Mouse (Mus musculus): ENCODE measurements at regions not wholly inside any gene's neighbourhood (a gene's known extent, or its start where the extent isn't known, plus 50 kb on each side); places are given as distances from the start of the nearest gene placed in this dataset.

DNA sequence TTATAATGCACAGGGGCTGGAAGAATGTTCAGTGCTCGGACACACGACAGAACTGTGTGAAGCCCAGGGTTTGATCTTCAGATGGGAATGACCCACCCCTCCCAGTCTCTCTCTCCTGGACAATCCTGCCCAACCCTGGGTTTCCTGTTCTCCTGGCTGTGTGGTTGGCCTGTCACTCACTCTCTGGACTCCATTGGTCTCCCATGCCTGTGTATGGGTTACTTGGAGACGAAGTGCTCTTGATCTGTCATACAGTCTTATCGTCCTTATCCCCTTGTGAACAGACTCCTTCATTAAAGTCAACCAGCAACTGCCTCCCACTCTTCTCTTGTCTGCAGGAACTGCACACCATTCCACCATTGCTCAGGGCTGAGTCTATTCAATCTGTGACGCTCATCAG is 247.7 kb upstream of the Adgrl2 start:
- Histone ChIP-seq H3K79me2 (replicated peaks; ENCODE audit: control insufficient read depth, extremely low read depth, insufficient read depth, poor library complexity, severe bottlenecking) (no peaks in the 10 kb centered on the region), H3K27ac (ENCODE audit: insufficient read depth, low read depth) (no peak overlapping the region)
- in situ Hi-C loops (cut with MboI; ENCODE audit: low pct_ligation_motif_present, low pct_unique_long_range_greater_than_20kb, low sequenced_read_pairs), result no loop called here

DNA sequence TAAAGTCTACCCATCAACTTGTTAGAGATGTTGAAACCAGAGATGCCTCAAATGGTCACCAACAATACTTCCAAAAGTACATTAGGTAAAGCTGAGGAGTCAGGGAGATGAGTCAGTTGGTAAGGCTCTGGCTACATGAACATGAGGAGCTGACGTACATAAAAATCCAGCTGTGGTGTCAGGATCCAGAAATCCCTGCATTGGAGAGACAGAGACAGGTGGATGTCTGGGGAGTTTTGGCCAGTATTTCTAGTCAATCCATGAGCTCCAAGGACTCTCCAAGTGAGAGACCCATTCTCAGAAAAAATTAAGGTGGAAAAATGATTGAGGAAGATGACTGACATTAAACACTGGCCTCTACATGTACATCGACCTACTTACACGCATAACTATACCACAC is 244.8 kb upstream of the Adgrl2 start:
- dilution Hi-C loops (cut with MboI; ENCODE audit: extremely low pct_ligation_motif_present, extremely low pct_unique_long_range_greater_than_20kb, low sequenced_read_pairs) (no loop called here), in situ Hi-C loops (cut with MboI; ENCODE audit: low pct_ligation_motif_present, low pct_unique_long_range_greater_than_20kb, low sequenced_read_pairs) (no loop called here)
- no peak overlapping the region for H3K27ac ChIP-seq (ENCODE audit: insufficient read depth, low read depth)
- H3K4me3 ChIP-seq (replicated peaks in 1 of 3; ENCODE audit: low read depth in 2 of 3, low read length in 2 of 3, poor library complexity in 1 of 3), result no peak overlapping the region
- no peaks in the 10 kb centered on the region for H3K9me3 ChIP-seq (replicated peaks; ENCODE audit: low read length)
- DNase-seq (ENCODE audit: extremely low read depth), result no peak
- peaks cover 2 to 9% of the 10 kb centered on the region in 2 experiments; a peak in 1 of 4 replicates for H3K4me1 ChIP-seq (ENCODE audit: control insufficient read depth in 1 of 2, insufficient read depth in 2 of 2)
- no peaks in the 10 kb centered on the region for H3K79me2 ChIP-seq (replicated peaks; ENCODE audit: control insufficient read depth, extremely low read depth, insufficient read depth, poor library complexity, severe bottlenecking)
- no peak overlapping the region for H3K9ac ChIP-seq (ENCODE audit: insufficient read depth, low read depth)
- H3K27me3 ChIP-seq (replicated peaks), result no peaks in the 10 kb centered on the region
- no peak for TF ChIP-seq MAZ (IDR thresholded peaks at IDR 0.05; ENCODE audit: low read depth, low read length)
- TF ChIP-seq GABPA (IDR thresholded peaks at IDR 0.05; ENCODE audit: insufficient replicate concordance, low read depth, low read length), result no peak
- no peak for TF ChIP-seq CTCF (conservative IDR thresholded peaks at IDR 0.05 in 1 of 2, IDR thresholded peaks at IDR 0.05 in 1 of 2; ENCODE audit: low read depth in 2 of 2, low read length in 2 of 2)
- TF ChIP-seq ETS1 (conservative IDR thresholded peaks at IDR 0.05; ENCODE audit: low read depth, low read length), result no peak
- no peak for TF ChIP-seq USF1 (IDR thresholded peaks at IDR 0.05; ENCODE audit: low read depth, low read length)
- no peaks in the 10 kb centered on the region for H3K36me3 ChIP-seq (replicated peaks in 1 of 2; ENCODE audit: control insufficient read depth in 1 of 2, insufficient read depth in 1 of 2, low read length in 1 of 2)
- H3K4me2 ChIP-seq (ENCODE audit: insufficient read depth, low read depth, poor library complexity, severe bottlenecking), result no peak overlapping the region

More for the DNA sequence above, 247.7 kb upstream of the Adgrl2 start:
- Histone ChIP-seq H3K36me3 (replicated peaks in 1 of 2; ENCODE audit: control insufficient read depth in 1 of 2, insufficient read depth in 1 of 2, low read length in 1 of 2) (no peaks in the 10 kb centered on the region), H3K4me2 (ENCODE audit: insufficient read depth, low read depth, poor library complexity, severe bottlenecking) (no peak overlapping the region), H3K9me3 (replicated peaks; ENCODE audit: low read length) (no peaks in the 10 kb centered on the region), H3K4me3 (replicated peaks in 1 of 3; ENCODE audit: low read depth in 2 of 3, low read length in 2 of 3, poor library complexity in 1 of 3) (no peak overlapping the region), H3K27me3 (replicated peaks) (no peaks in the 10 kb centered on the region), H3K4me1 (ENCODE audit: control insufficient read depth in 1 of 2, insufficient read depth in 2 of 2) (peaks cover 2 to 9% of the 10 kb centered on the region in 2 experiments; a peak in 1 of 4 replicates), H3K9ac (ENCODE audit: insufficient read depth, low read depth) (no peak overlapping the region)
- DNase-seq (ENCODE audit: extremely low read depth), result no peak
- no peak for TF ChIP-seq RAD21 (IDR thresholded peaks at IDR 0.05; ENCODE audit: low read depth, low read length)
- no peak for TF ChIP-seq SMC3 (IDR thresholded peaks at IDR 0.05; ENCODE audit: low read depth, low read length)
- TF ChIP-seq POLR2AphosphoS2 (IDR thresholded peaks at IDR 0.05; ENCODE audit: low read depth, low read length), result no peak
- TF ChIP-seq CTCF (conservative IDR thresholded peaks at IDR 0.05 in 1 of 2, IDR thresholded peaks at IDR 0.05 in 1 of 2; ENCODE audit: low read depth in 2 of 2, low read length in 2 of 2), result no peak
- dilution Hi-C loops (cut with MboI; ENCODE audit: extremely low pct_ligation_motif_present, extremely low pct_unique_long_range_greater_than_20kb, low sequenced_read_pairs), result no loop called here

DNA sequence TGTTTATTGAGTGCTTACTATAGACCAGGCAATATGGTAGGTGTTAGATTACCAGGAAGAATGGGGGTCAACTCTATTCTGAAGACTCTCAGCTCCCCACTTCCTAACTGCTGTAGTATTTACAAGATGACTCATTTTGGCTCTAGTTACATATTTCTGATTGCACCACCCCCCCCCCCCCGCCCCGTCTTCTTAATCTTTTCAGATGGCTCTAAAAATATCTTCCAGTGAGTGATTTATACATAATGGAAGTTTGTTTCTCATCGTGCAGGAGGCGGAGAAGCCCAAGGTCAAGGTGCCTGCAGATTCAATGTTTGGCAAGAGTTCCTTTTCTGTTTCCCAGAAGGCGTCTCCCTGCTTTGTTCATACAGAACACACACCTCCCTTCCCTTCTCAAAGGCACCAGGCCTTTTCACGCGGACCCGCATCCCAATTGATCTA is 243.4 kb upstream of the Adgrl2 start:
- H3K4me3 ChIP-seq (replicated peaks in 1 of 3; ENCODE audit: low read depth in 2 of 3, low read length in 2 of 3, poor library complexity in 1 of 3), result no peak overlapping the region
- H3K27me3 ChIP-seq (replicated peaks), result no peaks in the 10 kb centered on the region
- H3K9me3 ChIP-seq (replicated peaks; ENCODE audit: low read length), result no peaks in the 10 kb centered on the region
- no peak for DNase-seq (ENCODE audit: extremely low read depth)
- no peak overlapping the region for H3K27ac ChIP-seq (ENCODE audit: insufficient read depth, low read depth)
- dilution Hi-C loops (cut with MboI; ENCODE audit: extremely low pct_ligation_motif_present, extremely low pct_unique_long_range_greater_than_20kb, low sequenced_read_pairs), result no loop called here
- H3K79me2 ChIP-seq (replicated peaks; ENCODE audit: control insufficient read depth, extremely low read depth, insufficient read depth, poor library complexity, severe bottlenecking), result no peaks in the 10 kb centered on the region
- H3K4me2 ChIP-seq (ENCODE audit: insufficient read depth, low read depth, poor library complexity, severe bottlenecking), result no peak overlapping the region
- H3K9ac ChIP-seq (ENCODE audit: insufficient read depth, low read depth), result no peak overlapping the region
- TF ChIP-seq HCFC1 (IDR thresholded peaks at IDR 0.05; ENCODE audit: low read depth, low read length), result no peak
- no peak for TF ChIP-seq EP300 (IDR thresholded peaks at IDR 0.05; ENCODE audit: low read length)
- H3K4me1 ChIP-seq (ENCODE audit: control insufficient read depth in 1 of 2, insufficient read depth in 2 of 2), result peaks cover 2 to 11% of the 10 kb centered on the region in 2 experiments; a peak in 1 of 4 replicates
- in situ Hi-C loops (cut with MboI; ENCODE audit: low pct_ligation_motif_present, low pct_unique_long_range_greater_than_20kb, low sequenced_read_pairs), result no loop called here
- H3K36me3 ChIP-seq (replicated peaks in 1 of 2; ENCODE audit: control insufficient read depth in 1 of 2, insufficient read depth in 1 of 2, low read length in 1 of 2), result no peaks in the 10 kb centered on the region
